Mouse (Mus musculus) frontal cortex, postnatal 36 days (tissue): ENCODE data around the gene Adamts13.

Experiments used
- DNase-seq, 2 experiments: peaks; one replicate each; pipeline ENCODE4 v3.0.0; 2022; ENCODE audit warnings: low spot score in 2 of 2

Gene Adamts13

DNA sequence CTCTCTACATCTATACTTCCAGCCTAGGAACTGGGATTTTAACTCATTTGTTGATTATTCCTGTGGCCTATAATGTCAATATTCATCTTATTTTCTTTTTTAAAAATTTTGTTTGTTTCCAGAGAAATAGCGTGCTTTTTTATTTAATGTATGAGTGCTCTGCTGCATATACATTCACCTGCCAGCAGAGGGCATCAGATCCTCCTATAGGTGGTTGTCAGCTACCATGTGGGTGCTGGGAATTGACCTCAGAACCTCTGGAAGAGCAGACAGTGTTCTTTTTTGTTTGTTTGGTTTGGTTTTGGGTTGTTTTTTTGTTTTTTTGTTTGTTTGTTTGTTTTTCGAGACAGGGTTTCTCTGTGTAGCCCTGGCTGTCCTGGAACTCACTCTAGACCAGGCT is 6.0 kb upstream of the Adamts13 start:
- DNase-seq = no peak

DNA sequence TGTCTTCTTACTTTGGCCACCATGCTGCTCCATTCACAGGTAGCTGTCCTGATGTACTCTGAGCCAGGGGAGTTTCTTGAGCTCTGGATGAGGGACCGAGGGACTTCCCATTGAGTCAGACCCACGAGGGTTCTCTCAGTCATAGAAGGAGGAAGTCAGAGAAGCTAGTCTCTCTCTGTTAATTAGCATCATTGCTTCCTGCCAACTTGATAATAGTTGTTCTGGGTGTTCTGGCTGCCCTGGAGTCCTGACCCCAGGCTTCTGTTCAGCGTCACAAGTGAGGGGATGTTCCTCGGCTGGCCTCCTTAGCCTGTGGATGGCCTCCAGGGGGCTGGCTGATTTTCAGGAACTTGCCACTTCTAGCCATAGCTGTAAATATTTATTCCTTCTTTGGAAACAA is 744 bp downstream of the Adamts13 start:
- no peak for DNase-seq

DNA sequence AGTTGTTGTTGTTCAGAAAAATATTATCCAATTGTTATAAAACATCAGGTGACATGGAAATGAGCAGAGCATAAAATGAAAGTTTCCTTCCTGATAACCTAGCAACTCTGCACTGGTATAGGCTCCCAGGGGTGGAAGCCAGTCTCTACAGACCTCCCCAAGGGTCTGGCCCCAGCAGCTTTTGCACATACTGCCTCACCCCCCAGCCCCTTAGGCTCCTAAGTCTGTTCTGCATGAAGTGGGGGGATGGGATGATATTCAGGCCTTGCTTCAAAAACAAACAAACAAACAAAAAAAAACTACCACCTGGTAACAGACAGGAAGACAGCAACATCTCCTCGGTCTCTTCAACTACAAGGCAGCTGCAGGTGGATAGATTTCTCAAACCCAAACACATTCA is 7.1 kb downstream of the Adamts13 start:
- DNase-seq = no peak

DNA sequence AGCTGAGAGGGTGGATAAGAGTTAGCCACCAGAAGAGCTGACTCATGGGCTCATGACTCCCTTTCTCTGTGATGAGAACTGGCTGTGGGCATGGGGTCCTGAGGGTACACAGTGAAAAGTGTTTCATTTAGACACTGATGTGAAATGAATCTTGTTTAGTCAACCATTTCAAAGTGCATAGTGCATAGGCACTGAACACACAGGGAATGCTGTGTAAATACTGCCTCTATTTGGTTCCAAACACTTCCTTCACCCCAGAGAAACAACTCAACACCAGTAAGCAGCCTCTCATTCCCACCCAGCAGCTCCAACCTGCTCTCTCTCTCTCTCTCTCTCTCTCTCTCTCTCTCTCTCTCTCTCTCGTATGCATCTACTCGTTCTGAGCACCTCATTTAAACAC is 11.0 kb downstream of the Adamts13 start:
- DNase-seq = no peak

DNA sequence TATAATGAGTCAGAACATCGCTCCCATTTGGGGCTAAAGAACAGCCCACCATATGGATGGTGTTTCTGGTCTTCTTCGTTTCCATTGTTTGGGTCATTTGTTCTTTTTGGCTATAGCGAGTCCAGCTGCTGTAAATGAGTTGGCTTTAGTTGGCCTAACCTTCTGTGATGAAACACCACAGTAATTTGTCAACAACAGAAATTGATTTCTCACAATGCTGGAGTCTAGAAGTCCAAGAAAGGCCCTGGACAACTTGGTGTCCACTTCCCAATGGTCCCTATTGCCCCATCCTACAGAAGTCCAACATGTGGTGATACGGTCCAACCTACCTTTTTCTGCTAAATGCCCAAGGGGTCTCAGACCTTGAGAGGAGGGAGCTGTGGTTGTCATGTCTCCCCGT is 11.4 kb downstream of the Adamts13 start:
- DNase-seq = no peak

DNA sequence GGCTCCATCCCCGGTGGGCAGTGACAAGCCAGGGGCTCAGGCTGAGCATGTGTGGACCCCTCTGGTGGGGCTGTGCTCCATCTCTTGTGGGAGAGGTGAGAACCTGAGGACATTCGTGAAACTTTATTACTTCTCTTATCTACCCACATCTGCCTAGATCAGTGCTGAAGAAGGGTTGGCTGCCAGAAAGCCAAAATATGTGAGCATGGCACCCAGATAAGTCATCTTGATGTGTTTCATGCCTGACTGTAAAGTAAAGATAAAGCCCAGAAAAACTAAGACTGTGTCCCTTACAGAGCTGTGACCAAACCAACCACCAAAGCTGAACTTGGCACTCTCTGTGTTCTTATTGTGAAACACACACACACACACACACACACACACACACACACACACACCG is 20.7 kb downstream of the Adamts13 start:
- no peak for DNase-seq

DNA sequence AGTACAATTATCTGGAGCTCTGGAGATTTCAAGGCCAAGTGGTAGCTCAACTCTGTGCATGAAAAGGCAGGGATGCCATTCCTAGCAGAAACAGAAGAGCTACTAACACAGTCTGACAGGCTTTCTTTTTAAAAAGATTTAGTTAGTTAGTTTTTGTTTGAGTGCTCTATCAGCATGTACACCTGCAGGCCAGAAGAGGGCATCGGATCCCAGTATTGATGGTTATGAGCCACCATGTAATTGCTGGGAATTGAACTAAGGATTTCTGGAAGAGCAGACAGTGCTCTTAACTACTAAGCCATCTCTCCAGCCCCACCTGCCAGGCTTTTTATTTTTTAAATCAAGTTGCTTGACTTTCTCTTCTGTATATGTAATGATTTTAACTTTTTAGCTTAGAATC is 24.3 kb downstream of the Adamts13 start:
- no peak for DNase-seq

DNA sequence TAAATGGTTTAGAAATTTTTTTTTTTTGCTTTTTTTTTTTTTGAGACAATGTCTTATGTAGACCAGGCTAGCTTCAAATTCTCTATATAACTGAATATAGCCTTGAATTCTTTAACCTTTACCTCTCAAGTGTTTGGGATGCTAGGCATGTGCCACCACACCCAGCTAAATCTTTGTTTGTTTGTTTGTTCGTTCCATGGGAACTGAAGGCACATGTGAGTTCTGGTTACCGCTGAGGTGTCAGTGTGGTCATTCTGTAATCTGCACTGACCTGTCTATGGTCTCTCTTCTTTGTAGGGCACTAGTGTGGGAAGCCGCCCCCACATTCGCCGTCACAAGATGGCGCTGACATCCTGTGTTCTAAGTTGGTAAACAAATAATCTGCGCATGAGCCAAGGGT is 24.8 kb downstream of the Adamts13 start:
- DNase-seq = no peak

DNA sequence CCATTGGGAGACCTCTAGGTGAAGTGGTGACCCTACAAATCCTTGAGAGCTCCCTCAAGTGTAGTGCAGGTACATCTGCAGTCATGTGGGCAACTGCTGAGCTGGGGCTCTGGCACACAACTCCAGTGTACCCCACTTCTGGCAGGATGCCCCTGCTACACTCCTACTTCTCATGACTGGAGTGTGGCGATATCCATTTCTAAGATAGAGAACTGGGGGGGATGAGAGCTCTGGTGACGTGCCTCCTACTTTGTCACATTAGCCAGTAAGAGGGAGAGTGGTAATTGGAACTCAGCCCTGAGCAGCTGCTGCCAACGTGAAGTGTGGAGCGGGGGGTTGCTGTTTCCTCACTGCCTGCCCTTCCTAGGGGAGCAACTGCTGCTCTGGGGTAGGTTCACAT is 33.0 kb downstream of the Adamts13 start:
- no peak for DNase-seq

DNA sequence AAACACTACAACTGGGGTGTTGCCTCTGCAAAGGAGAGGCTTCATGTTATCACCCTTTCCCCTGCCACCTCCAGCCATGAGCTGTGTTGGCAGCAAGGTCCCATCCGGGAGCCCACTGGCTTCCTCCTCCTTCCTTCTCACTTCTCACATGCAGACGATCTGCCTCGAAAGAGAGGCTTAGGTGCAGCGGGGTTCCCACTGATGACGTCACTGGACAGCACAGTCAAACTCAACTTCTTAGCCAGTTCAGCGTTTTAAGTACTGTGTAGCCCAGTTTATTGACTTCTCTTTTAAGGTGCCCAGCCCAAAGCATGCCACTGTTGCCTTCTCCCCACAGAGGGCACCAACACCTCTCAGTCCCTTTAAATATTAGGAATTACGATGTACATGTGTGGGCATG is 34.5 kb downstream of the Adamts13 start:
- no peak for DNase-seq

DNA sequence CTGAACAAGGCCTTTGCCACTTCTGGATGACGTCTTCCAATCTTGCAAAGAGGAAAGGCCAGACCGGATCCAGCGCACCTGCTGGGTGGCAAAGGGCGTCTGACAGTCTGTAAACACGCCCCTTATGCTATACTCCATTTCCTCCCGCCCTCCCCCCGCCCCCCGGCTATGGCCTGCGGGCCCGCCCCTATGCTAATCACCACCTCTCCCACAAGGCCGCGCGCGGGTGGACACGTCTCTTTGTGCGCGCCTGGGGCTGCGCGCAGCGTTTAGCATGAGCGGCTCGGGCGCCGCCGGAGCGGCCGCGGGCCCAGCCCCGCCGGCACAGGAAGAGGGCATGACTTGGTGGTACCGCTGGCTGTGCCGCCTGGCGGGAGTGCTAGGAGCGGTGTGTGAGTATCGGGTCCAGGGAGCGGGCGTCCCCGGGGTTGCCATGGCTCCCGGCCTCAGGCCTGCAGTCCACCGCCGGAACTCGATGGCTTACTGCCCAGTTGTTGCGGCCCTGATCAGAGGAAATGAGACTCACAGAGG is 36.6 kb downstream of the Adamts13 start, which contains the start of gene Cacfd1:
Gene Cacfd1, plus strand, starts transcription at position 213 of the 531 bp plus-strand sequence.
- peak; percentile 81 to 84 for DNase-seq

DNA sequence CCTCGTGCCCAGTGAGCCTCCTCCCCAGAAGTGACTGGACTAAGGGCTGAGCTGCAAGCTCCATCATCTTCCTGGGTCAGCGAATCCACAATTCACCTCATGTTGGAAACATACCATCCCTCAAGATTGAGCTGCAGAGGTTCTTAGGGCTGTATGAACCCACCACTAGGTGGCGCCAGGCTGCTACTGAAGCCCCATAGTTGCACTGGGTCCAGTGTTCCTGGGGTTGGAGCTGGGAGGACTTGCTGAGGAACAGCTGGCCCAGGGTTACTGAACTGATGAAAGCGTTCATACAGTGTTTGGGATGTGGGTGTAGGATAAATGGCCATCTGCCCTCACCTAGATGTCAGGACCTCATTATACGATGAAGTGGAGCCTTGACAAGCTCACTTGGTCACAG is 44.6 kb downstream of the Adamts13 start:
- DNase-seq = peak; percentile 68 to 78

DNA sequence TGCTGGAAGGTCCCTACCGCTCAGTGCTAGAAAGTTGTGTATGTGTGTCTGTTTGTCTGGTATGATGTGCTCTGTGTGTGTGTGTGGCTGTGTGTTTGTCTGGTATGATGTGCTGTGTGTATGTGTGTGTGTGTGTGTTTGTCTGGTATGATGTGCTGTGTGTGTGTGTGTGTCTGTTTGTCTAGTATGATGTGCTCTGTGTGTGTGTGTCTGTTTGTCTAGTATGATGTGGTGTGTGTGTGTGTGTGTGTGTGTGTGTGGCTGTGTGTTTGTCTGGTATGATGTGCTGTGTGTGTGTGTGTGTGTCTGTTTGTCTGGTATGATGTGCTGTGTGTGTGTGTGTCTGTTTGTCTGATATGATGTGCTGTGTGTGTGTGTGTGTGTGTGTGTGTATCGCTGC is 46.3 kb downstream of the Adamts13 start:
- no peak for DNase-seq

DNA sequence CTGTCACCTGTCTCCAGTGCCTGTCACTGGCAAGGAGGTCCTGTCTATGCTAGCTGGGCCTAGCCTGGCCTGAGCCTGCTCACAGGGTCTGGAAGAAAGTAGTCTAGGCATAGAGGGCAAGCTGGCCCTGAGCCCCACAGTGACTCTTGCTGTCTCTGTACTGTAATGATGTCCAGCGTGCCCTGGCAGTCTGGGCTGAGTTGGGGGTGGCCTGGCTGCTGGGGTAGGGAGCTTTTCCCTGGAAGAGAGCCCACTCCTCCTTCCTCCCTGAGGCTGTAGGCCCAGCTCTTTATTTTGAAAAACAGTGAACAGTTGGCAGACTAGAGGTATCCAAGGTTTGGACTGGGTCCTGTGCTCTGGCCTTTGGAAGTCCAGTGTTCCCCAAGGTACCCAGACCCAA is 47.9 kb downstream of the Adamts13 start:
- DNase-seq = no peak

DNA sequence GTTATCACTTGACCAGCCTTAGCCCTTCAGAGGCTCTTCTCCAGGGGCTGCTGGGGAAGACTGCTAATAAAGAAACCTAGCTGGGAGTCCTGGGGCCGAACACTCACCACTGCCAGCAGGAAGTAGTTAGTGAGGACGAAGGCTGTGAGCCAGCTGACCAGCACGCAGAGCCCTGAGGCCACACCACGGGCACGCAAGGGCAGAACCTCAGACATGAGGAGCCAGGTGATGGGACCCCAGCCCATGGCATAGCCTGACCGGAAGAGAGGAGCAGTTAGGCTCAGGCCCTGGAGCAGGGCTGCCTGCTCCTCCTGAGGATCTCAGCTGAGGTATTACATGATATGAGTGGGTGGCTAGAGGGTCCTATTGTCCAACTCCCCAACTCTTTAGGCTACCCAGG is 49.4 kb downstream of the Adamts13 start:
- DNase-seq = no peak

DNA sequence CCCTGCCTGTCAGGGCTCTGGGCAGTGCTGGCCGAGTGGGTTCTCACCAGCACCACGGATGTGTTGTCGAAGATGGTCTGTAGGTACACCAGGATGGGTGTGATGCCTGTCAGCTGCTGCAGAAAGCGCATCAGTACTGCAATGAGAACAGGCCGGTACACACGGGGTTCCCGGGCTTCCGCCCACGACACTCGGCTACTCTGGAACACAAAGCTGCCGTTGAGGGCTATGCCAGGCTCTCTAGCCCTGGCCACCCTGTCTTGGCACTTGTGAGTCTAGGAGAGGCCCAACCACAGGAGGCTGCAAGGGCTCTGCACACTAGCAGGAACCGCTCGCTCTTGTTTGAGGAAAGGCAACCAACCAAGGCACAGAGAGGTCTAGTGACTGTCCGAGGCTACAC is 50.9 kb downstream of the Adamts13 start:
- DNase-seq = no peak

DNA sequence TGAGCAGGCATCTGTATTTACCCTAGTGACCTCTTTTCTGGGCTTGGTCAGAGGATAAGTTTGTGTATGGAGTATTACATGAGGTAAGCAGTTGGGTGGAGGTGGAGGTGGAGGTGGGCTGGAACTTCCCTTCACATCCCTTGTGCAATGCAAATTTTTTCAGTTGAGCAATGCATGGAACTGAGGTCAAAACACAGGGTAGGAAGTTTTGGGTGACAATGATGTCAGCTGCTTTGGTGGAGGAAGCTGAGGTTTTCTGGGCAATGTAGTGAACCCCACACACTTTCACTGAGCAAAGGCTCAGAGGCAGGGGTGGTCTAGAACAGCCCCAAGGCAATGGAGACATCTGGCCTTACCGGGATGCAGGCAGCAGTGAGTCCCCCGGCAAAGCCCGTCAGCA is 52.3 kb downstream of the Adamts13 start:
- DNase-seq = no peak

DNA sequence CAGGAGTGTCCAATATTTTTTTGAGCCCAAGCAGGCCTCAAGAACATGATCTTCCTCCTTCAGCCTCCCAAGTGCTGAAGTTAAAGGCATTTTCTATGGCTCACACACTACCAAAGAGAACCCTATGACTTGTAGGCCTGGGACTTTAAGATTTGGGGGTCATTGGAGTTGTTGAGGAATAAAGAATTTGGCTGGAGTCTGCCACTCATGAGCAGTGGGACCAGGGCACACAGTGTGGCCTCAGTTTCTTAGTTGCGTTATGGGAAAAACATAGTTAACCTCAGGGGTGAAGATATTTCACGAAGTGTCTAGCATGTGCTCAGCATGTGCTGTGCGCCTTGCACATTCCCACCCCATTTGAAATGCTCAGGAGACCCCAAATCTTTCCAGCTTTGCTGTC is 53.1 kb downstream of the Adamts13 start:
- no peak for DNase-seq

DNA sequence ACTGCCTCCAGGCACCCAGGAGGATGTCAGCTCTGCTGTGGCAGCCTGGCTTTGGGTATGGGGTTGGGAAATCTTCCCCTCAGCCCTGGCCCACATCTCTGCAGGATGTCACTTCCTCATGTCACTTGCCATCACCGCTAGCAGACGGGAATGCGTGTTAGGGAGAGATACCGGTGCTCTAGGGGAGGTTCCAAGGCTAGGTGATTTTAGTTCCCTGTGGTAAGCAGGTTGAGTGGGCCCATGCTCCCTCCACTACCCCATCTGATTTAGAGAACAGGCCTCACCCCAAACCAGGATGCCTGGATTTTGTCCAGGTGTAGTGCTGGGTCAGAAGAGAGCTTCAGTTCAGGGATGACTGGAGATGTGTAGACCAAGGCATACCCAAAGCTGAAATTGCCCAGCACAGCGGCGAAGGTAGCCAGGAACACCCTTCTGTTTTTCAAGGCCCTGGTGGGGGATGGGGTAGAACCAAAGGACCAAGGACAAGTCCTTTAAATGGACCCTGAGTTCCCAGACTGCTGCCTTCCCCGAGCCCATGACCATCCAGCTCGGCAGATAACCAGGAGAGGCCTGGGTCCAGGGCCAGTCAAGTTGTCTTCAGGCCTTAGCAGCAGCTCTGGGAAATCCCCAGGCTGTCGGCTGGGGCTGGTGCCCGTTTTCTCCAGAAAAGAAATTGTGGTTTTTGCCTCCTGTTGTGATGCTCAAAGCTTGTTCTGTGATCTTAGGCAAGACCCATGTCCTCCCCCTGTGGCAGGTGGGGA is 53.8 kb downstream of the Adamts13 start:
- no peak for DNase-seq

DNA sequence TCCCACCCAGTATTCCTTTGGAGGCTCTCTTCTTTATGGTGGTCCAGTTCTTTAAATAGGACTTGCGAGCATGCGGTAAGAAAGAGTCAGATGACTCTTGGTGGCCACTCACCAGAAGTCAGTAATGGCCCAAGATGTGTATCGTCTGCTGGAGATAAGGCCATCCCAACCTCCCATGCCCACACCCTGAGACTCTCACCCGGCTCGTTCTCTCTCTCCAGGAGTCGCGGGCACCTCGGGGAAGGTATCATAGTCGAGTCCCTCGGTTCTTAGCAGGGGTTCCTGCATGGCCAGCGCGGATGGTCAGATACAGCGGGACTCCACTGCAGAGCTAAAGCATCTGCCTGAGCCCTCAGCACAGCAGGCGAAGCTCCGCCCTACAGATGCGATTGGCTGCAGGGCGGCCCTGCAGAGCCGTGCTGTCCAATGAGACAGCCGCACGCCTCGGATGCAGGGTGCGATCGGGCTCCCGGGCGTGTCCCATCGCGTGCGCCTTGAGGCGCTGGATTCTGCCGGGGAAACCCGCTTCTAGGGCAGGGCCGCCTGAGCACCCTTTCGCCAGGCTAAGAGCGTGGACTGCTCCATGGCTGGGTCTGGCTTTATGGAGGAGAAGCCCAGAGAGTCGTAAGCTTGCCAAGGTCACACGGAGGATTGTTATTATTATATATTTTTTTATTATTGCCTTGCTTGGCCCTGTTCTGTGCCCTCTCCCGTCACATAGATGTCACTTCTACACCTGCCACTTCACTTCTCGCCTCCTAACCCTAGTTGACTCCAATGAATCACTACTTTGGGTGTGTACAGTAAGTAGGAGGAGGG is 54.6 kb downstream of the Adamts13 start, which contains the start of gene Slc2a6:
Gene Slc2a6, minus strand, starts transcription at position 381 of the 819 bp plus-strand sequence.
- DNase-seq = peak; percentile 89 to 94

DNA sequence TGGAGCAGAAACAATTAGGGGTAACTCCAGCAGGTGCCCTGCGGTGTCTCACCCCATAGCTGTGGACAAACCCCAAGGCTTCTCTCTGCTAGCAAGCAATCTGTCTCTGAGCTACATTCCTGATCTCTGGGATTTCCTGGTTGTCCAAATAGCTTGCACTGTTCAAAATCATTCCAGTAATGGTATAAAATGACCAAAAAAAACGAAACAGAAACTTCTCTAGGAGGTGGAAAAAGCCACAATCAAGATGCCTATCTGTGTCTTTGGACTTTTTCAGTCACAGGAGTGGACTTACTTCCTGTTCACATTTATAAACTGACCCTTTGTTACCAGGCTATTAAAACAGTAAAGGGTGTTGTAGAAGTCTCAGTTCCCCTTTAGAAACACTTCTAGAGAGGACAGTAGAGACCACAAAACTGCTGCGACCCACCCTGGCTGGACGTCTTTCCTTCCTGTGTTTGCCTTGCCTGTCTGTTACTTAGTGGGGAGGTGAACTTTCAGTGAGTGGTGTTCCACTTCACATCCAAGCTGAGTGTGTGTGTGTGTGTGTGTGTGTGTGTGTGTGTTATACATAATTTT is 55.3 kb downstream of the Adamts13 start:
- no peak for DNase-seq

DNA sequence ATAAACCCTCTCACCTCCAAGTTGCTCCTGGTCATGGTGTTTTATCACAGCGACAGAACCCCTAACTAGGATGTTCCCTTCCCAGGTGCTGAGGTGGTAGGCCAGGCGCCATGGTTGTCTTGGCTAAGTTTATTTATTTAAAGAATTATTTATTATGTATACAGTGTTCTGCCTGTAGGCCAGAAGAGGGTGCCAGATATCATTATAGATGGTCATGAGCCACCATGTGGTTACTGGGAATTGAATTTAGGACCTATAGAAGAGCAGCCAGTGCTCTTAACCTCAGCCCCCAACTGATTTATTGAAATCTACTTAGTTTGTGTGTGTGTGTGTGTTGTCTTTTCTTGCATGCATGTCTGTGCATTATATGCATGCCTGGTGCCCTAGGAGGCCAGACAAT is 59.1 kb downstream of the Adamts13 start:
- no peak for DNase-seq

DNA sequence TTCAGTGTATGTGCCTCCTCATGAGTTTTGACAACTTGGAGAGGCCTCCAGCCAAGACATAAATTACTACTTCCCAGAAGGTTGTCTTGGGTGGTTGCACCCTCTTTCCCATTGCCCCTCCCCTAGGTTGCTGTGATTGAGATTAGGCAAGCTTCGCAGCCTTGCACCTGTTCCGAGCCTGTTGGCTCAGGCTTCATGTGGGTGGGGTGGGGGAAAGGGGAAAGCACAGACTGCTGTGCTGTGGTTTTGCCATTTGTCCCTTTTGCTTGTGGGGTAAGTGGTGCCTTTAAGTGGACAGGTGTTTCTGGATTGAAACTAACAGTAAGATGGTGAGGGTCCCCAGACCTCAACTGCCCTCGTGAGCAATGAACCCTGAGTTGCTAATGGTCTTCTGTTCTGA is 62.8 kb downstream of the Adamts13 start:
- no peak for DNase-seq
